Comparison of ENCODE assay signal across 10 mouse cellular contexts in genomic region chr9:50463205-50463508, GRCm38 (mm10). TPM values are rescaled to one million over a fixed set of nuclear protein-coding genes. Genes with fewer than 3 reads are reported as not detected.
DNase-seq lines count a peak whose midpoint lies in the region; ATAC-seq and TF ChIP-seq lines count a peak whose summit lies in the region.
"Had no signal": no experiment of that assay in that cellular context is flagged by ENCODE, and none has a peak within 500 bp of the region (broad histone marks: within the 10 kb centered on the region; RNA-seq: fewer than 3 reads in every experiment).

No protein-coding gene starts in this region.

- DNase-seq in forebrain, embryonic 10.5 days (ENCODE audit: extremely low spot score, low spot score): no peak
- no peak for DNase-seq in liver, embryonic 11.5 days (ENCODE audit: low spot score)
- no peak for DNase-seq in liver
- DNase-seq in embryonic facial prominence, embryonic 14.5 days (ENCODE audit: low spot score): no peak
- no peak for DNase-seq in layer of hippocampus, postnatal 10 days (ENCODE audit: low spot score in 2 of 2)
- no peak for DNase-seq in B cell, adult 2 months

- H3ac ChIP-seq in myocyte (ENCODE audit: control insufficient read depth, insufficient read length): no peak overlapping the region

- H3K4me3 ChIP-seq in forebrain, embryonic 15.5 days: no peak overlapping the region
- H3K4me3 ChIP-seq in forebrain, embryonic 10.5 days: no peak overlapping the region
- H3K4me3 ChIP-seq in liver, embryonic 11.5 days (ENCODE audit: low read depth, low read length): no peak overlapping the region
- no peak overlapping the region for H3K4me3 ChIP-seq in embryonic facial prominence, embryonic 14.5 days (ENCODE audit: low read depth, low read length)
- H3K4me3 ChIP-seq in myocyte: no peak overlapping the region

- H3K79me2 ChIP-seq in myocyte (ENCODE audit: control insufficient read depth, insufficient read depth): no peaks in the 10 kb centered on the region

- WGBS in forebrain, embryonic 15.5 days: 36% methylated on average over 4 of the region's 4 CpGs
- 43% methylated on average over 4 of the region's 4 CpGs for WGBS in forebrain, embryonic 10.5 days
- WGBS in liver, embryonic 11.5 days: 35% methylated on average over 4 of the region's 4 CpGs
- WGBS in embryonic facial prominence, embryonic 14.5 days: 42% methylated on average over 4 of the region's 4 CpGs

- peak overlapping the region; percentile 16; the same call in 1 of the 2 replicates for H3K4me2 ChIP-seq in forebrain, embryonic 15.5 days (replicated peaks)
- peak overlapping the region; percentile 61 for H3K4me2 ChIP-seq in liver, embryonic 11.5 days
- peak overlapping the region; percentile 44 for H3K4me2 ChIP-seq in embryonic facial prominence, embryonic 14.5 days (ENCODE audit: low read depth, low read length)
- H3K4me2 ChIP-seq in myocyte (ENCODE audit: low read depth): peak overlapping the region; percentile 59

- TF ChIP-seq POLR2A in myocyte (IDR thresholded peaks at IDR 0.05; ENCODE audit: insufficient read length, low read depth): no peak

- no peaks in the 10 kb centered on the region for H3K4me1 ChIP-seq in forebrain, embryonic 15.5 days
- peaks cover 5% of the 10 kb centered on the region for H3K4me1 ChIP-seq in forebrain, embryonic 10.5 days
- peaks cover 4% of the 10 kb centered on the region for H3K4me1 ChIP-seq in liver, embryonic 11.5 days (replicated peaks; ENCODE audit: control insufficient read depth, insufficient read depth, low read length)
- no peaks in the 10 kb centered on the region for H3K4me1 ChIP-seq in embryonic facial prominence, embryonic 14.5 days (ENCODE audit: control insufficient read depth, insufficient read depth, low read length)
- H3K4me1 ChIP-seq: limb, embryonic 13.5 days; midbrain, embryonic 12.5 days had no signal

- no peaks in the 10 kb centered on the region for H3K9me3 ChIP-seq in forebrain, embryonic 15.5 days
- H3K9me3 ChIP-seq in forebrain, embryonic 10.5 days: no peaks in the 10 kb centered on the region
- no peaks in the 10 kb centered on the region for H3K9me3 ChIP-seq in liver, embryonic 11.5 days (ENCODE audit: control insufficient read depth, low read length)
- no peaks in the 10 kb centered on the region for H3K9me3 ChIP-seq in embryonic facial prominence, embryonic 14.5 days (ENCODE audit: control insufficient read depth, low read length)
- H3K9me3 ChIP-seq: limb, embryonic 13.5 days; midbrain, embryonic 12.5 days had no signal

- ATAC-seq in forebrain, embryonic 15.5 days (replicated peaks): no peak
- ATAC-seq in liver, embryonic 11.5 days (replicated peaks; ENCODE audit: low FRiP score): no peak
- ATAC-seq in embryonic facial prominence, embryonic 14.5 days (ENCODE audit: low read depth): no peak

- H3K27ac ChIP-seq in forebrain, embryonic 15.5 days (replicated peaks): no peak overlapping the region
- H3K27ac ChIP-seq in forebrain, embryonic 10.5 days: no peak overlapping the region
- no peak overlapping the region for H3K27ac ChIP-seq in liver, embryonic 11.5 days (ENCODE audit: low read depth, low read length)
- H3K27ac ChIP-seq in embryonic facial prominence, embryonic 14.5 days (replicated peaks; ENCODE audit: low read depth, low read length): no peak overlapping the region
- H3K27ac ChIP-seq: limb, embryonic 13.5 days; midbrain, embryonic 12.5 days had no signal

- no peak overlapping the region for H3K9ac ChIP-seq in forebrain, embryonic 15.5 days (replicated peaks)
- H3K9ac ChIP-seq in liver, embryonic 11.5 days (ENCODE audit: low read depth, low read length): no peak overlapping the region
- H3K9ac ChIP-seq in embryonic facial prominence, embryonic 14.5 days (ENCODE audit: low read depth, low read length): no peak overlapping the region
- H3K9ac ChIP-seq: midbrain, embryonic 12.5 days had no signal

- no peaks in the 10 kb centered on the region for H3K27me3 ChIP-seq in forebrain, embryonic 15.5 days
- H3K27me3 ChIP-seq in forebrain, embryonic 10.5 days (ENCODE audit: poor library complexity, severe bottlenecking): no peaks in the 10 kb centered on the region
- no peaks in the 10 kb centered on the region for H3K27me3 ChIP-seq in liver, embryonic 11.5 days (replicated peaks; ENCODE audit: control insufficient read depth, insufficient read depth, low read length)
- H3K27me3 ChIP-seq in embryonic facial prominence, embryonic 14.5 days (replicated peaks; ENCODE audit: control insufficient read depth, insufficient read depth, low read length): no peaks in the 10 kb centered on the region
- no peaks in the 10 kb centered on the region for H3K27me3 ChIP-seq in myocyte (ENCODE audit: control insufficient read depth, insufficient read depth, insufficient read length)
- H3K27me3 ChIP-seq: limb, embryonic 13.5 days; midbrain, embryonic 12.5 days had no signal

- no peaks in the 10 kb centered on the region for H3K36me3 ChIP-seq in forebrain, embryonic 15.5 days
- H3K36me3 ChIP-seq in forebrain, embryonic 10.5 days (replicated peaks): no peaks in the 10 kb centered on the region
- no peaks in the 10 kb centered on the region for H3K36me3 ChIP-seq in liver, embryonic 11.5 days (ENCODE audit: control insufficient read depth, insufficient read depth, low read length)
- no peaks in the 10 kb centered on the region for H3K36me3 ChIP-seq in embryonic facial prominence, embryonic 14.5 days (ENCODE audit: control insufficient read depth, insufficient read depth, low read length)
- no peaks in the 10 kb centered on the region for H3K36me3 ChIP-seq in myocyte (ENCODE audit: control insufficient read depth, insufficient read depth)
- H3K36me3 ChIP-seq: limb, embryonic 13.5 days; midbrain, embryonic 12.5 days had no signal

TF ChIP-seq in myocyte, 11 proteins besides CTCF, POLR2A, EP300 and RAD21:
- no peak for TF ChIP-seq SRF (IDR thresholded peaks at IDR 0.05; ENCODE audit: control insufficient read depth, insufficient read length, low read depth)
- TF ChIP-seq MAX (IDR thresholded peaks at IDR 0.05; ENCODE audit: low read depth): no peak
- TF ChIP-seq MYOD1 (IDR thresholded peaks at IDR 0.05; ENCODE audit: control insufficient read depth in 1 of 3, insufficient read length in 2 of 3, low read depth in 2 of 3): no peak
- no peak for TF ChIP-seq REST (IDR thresholded peaks at IDR 0.05; ENCODE audit: insufficient read depth, insufficient read length)
- TF ChIP-seq E2F4 (IDR thresholded peaks at IDR 0.05; ENCODE audit: insufficient read depth): no peak
- TF ChIP-seq POLR2AphosphoS2 (IDR thresholded peaks at IDR 0.05; ENCODE audit: insufficient read length, low read depth): no peak
- TF ChIP-seq MYOG (IDR thresholded peaks at IDR 0.05; ENCODE audit: control insufficient read depth in 1 of 3, insufficient read depth in 1 of 3, insufficient read length in 2 of 3, low read depth in 2 of 3): no peak
- no peak for TF ChIP-seq TCF12 (IDR thresholded peaks at IDR 0.05; ENCODE audit: insufficient read depth, poor library complexity, severe bottlenecking)
- no peak for TF ChIP-seq USF1 (IDR thresholded peaks at IDR 0.05; ENCODE audit: low read depth)
- no peak for TF ChIP-seq TCF3 (IDR thresholded peaks at IDR 0.05; ENCODE audit: insufficient read length, low read depth)
- no peak for TF ChIP-seq CEBPB (IDR thresholded peaks at IDR 0.05; ENCODE audit: insufficient read depth, poor library complexity, severe bottlenecking)

RNA-seq across cellular contexts. Expression of gene Plet1, which starts 31.2 kb away (rescaled TPM):
- polyA plus RNA-seq in forebrain, embryonic 15.5 days (2015; fragmentation: Nextera tagmentation; extraction: Ambion mirVana): 0.23 TPM in 1 of 2 replicates, not detected in the other
- polyA plus RNA-seq in forebrain, embryonic 10.5 days (2016; fragmentation: Nextera tagmentation; extraction: Ambion mirVana): 0.24 and 0.28 TPM in 2 replicates
- polyA plus RNA-seq in liver, embryonic 11.5 days (2014; fragmentation: Nextera tagmentation; extraction: Ambion mirVana): 0.53 and 0.55 TPM in 2 replicates
- polyA plus RNA-seq in embryonic facial prominence, embryonic 14.5 days (2014; fragmentation: Nextera tagmentation; extraction: Ambion mirVana): 2.7 and 7.1 TPM in 2 replicates
- polyA plus RNA-seq in myocyte (2012; fragmentation: generic; extraction: Trizol): 7.9 TPM
- total RNA-seq in layer of hippocampus, postnatal 10 days (2021): under 1 TPM in 1 of 2 experiments, not detected in 1; 0.27 TPM
